Mouse (Mus musculus): ENCODE results near the gene Sdf4. TPM values are rescaled to one million over a fixed set of nuclear protein-coding genes. Genes with fewer than 3 reads are reported as not detected.

The Sdf4 gene
- polyA plus RNA-seq, 1 experiment = 80.5 TPM

- Histone ChIP-seq H3K27me3 (ENCODE audit: control insufficient read depth, insufficient read depth, low read length) (no peaks in the 10 kb centered on the region; the same call in 1 of the 2 replicates), H3K36me3 (ENCODE audit: control insufficient read depth, insufficient read depth, low read length) (no peaks in the 10 kb centered on the region), H3K4me1 (ENCODE audit: control insufficient read depth, insufficient read depth, insufficient read length, low read length) (no peaks in the 10 kb centered on the region), H3K4me3 (ENCODE audit: low read depth, low read length) (no peak overlapping the region), H3K27ac (ENCODE audit: insufficient read depth, low read depth, low read length) (no peak overlapping the region)
- 72% methylated on average over 12 of the region's 12 CpGs for WGBS
- no peak for TF ChIP-seq POLR2A (IDR thresholded peaks at IDR 0.05; ENCODE audit: low read depth, low read length)
- no peak for TF ChIP-seq CTCF (IDR thresholded peaks at IDR 0.05; ENCODE audit: extremely low read depth, insufficient read length, insufficient replicate concordance, low read depth, low read length)
Observed at GRCm38 (mm10) chr4:155981436-155982082, 11.1 kb upstream of the Sdf4 start.

DNA sequence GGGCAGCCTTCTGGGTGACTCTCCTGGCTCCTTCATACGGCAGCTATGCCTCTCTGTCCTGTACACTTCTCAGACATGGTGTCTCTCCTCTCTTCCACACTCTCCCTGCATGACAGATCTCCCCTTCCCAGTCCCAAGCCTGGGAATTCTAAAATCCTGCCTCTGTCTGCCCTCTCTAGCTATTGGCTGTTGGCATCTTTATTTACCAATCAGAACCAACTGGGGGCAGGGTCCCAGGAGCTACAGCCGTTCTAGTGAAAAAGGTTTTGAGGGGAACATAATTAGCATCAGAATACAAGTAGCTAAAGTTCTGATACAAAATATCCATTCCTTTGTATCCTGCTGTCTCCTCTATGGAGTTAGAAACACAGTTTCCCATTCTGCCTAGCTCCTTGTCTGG, 8.9 kb upstream of the Sdf4 start:
- no peaks in the 10 kb centered on the region; the same call in 1 of the 2 replicates for H3K27me3 ChIP-seq (ENCODE audit: control insufficient read depth, insufficient read depth, low read length)
- no peak overlapping the region for H3K27ac ChIP-seq (ENCODE audit: insufficient read depth, low read depth, low read length)
- H3K4me3 ChIP-seq (ENCODE audit: low read depth, low read length) = no peak overlapping the region
- H3K4me1 ChIP-seq (ENCODE audit: control insufficient read depth, insufficient read depth, insufficient read length, low read length) = no peaks in the 10 kb centered on the region
- H3K36me3 ChIP-seq (ENCODE audit: control insufficient read depth, insufficient read depth, low read length) = no peaks in the 10 kb centered on the region
- TF ChIP-seq POLR2A (IDR thresholded peaks at IDR 0.05; ENCODE audit: low read depth, low read length) (no peak), CTCF (IDR thresholded peaks at IDR 0.05; ENCODE audit: extremely low read depth, insufficient read length, insufficient replicate concordance, low read depth, low read length) (no peak)
- WGBS = 24% methylated on average over 2 of the region's 2 CpGs

GRCm38 (mm10) chr4:155991211-155991907, 1.3 kb upstream of the Sdf4 start:
- no peak for TF ChIP-seq POLR2A (IDR thresholded peaks at IDR 0.05; ENCODE audit: low read depth, low read length)
- Histone ChIP-seq H3K4me3 (ENCODE audit: low read depth, low read length) (peak overlapping the region; percentile 75), H3K36me3 (ENCODE audit: control insufficient read depth, insufficient read depth, low read length) (peaks cover 4% of the 10 kb centered on the region), H3K27ac (ENCODE audit: insufficient read depth, low read depth, low read length) (no peak overlapping the region), H3K27me3 (ENCODE audit: control insufficient read depth, insufficient read depth, low read length) (no peaks in the 10 kb centered on the region), H3K4me1 (ENCODE audit: control insufficient read depth, insufficient read depth, insufficient read length, low read length) (peaks cover 10% of the 10 kb centered on the region)
- WGBS = 55% methylated on average over 22 of the region's 22 CpGs

DNA sequence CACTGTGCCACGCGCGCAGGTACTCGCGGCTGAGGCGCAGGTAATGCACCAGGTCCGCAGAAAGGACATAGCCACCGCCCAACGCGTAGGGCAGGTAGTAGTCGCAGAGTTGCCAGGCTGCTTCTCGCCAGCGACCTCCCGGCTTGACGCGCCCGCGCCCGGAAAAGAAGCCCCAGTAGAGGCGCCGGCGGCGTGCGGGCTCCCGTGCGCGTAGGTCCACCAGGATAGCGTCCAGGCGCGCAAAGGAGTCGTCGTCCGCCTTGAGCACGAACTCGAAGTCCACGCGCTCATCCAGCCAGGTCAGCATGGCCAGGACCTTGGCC, 803 bp upstream of the Sdf4 start:
- Histone ChIP-seq H3K4me3 (ENCODE audit: low read depth, low read length) (peak overlapping the region; percentile 75), H3K27ac (ENCODE audit: insufficient read depth, low read depth, low read length) (peak overlapping the region; percentile 78; the same call in 1 of the 2 replicates), H3K4me1 (ENCODE audit: control insufficient read depth, insufficient read depth, insufficient read length, low read length) (peaks cover 10% of the 10 kb centered on the region), H3K36me3 (ENCODE audit: control insufficient read depth, insufficient read depth, low read length) (peaks cover 7% of the 10 kb centered on the region), H3K27me3 (ENCODE audit: control insufficient read depth, insufficient read depth, low read length) (no peaks in the 10 kb centered on the region)
- TF ChIP-seq CTCF (IDR thresholded peaks at IDR 0.05; ENCODE audit: extremely low read depth, insufficient read length, insufficient replicate concordance, low read depth, low read length) = no peak
- no peak for TF ChIP-seq POLR2A (IDR thresholded peaks at IDR 0.05; ENCODE audit: low read depth, low read length)
- WGBS = 11% methylated on average over 37 of the region's 37 CpGs

DNA sequence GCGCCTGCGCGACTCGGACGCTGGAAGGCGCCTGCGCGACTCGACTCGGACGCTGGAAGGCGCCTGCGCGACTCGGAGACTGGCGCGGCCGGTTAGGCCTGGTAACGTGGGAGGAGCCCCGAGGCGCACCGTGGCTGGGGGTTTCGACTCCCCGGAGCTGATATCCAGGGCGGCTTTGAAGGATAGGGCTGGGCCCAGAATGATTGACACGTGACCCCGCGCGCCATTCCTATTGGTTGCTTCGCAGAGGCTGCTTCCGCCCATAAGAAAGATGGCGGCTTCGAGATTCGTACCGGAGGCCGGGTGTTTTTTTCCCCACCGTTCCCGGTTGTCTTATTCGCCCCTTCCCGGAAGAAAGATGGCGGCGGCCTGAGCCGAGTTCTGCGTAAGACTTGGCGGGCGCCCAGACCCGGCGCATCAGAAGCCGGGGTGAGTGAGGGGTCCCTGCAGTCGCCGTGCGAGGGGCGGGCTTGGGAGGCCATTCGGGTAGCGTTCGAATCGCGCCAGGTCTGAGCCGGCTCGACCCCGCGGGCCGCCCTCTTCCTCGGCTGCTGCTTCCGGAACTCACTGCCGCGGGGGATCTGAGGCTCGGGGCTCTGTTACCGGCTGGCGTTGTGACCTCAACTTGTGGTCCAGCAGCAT, 355 bp downstream of the Sdf4 start:
- no peaks in the 10 kb centered on the region for H3K27me3 ChIP-seq (ENCODE audit: control insufficient read depth, insufficient read depth, low read length)
- peaks cover 15% of the 10 kb centered on the region for H3K36me3 ChIP-seq (ENCODE audit: control insufficient read depth, insufficient read depth, low read length)
- under 1% methylated on average over 70 of the region's 70 CpGs for WGBS
- TF ChIP-seq POLR2A (IDR thresholded peaks at IDR 0.05; ENCODE audit: low read depth, low read length) (peak; percentile 24; the same call in 1 of the 2 replicates), CTCF (IDR thresholded peaks at IDR 0.05; ENCODE audit: extremely low read depth, insufficient read length, insufficient replicate concordance, low read depth, low read length) (no peak)
- peak overlapping the region; percentile 98 for H3K4me3 ChIP-seq (ENCODE audit: low read depth, low read length)
- peak overlapping the region; percentile 97 for H3K27ac ChIP-seq (ENCODE audit: insufficient read depth, low read depth, low read length)
- peaks cover 10% of the 10 kb centered on the region for H3K4me1 ChIP-seq (ENCODE audit: control insufficient read depth, insufficient read depth, insufficient read length, low read length)

DNA sequence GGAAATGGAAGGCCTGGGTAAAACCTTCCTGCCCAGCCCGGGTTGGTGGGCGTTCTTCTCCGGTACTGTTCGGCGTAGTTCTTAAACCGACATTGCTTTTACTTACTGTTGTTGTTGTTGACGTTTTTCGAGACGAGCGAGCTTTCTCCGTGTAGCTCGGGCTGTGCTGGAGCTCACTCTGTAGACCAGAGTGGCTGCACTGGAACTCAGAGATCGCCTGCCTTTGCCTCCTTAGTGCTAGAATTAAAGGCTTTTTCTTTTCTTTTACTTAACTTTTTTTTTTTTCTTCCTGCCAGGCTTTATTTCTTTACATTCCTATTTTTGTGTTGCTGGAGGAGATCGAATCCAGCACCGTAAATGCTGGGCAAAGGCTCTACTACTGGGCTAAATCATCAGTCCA, 934 bp downstream of the Sdf4 start:
- peak overlapping the region; percentile 98 for H3K4me3 ChIP-seq (ENCODE audit: low read depth, low read length)
- no peaks in the 10 kb centered on the region for H3K27me3 ChIP-seq (ENCODE audit: control insufficient read depth, insufficient read depth, low read length)
- 1% methylated on average over 15 of the region's 15 CpGs for WGBS
- peak overlapping the region; percentile 97 for H3K27ac ChIP-seq (ENCODE audit: insufficient read depth, low read depth, low read length)
- TF ChIP-seq POLR2A (IDR thresholded peaks at IDR 0.05; ENCODE audit: low read depth, low read length) (no peak), CTCF (IDR thresholded peaks at IDR 0.05; ENCODE audit: extremely low read depth, insufficient read length, insufficient replicate concordance, low read depth, low read length) (no peak)
- peaks cover 20% of the 10 kb centered on the region for H3K36me3 ChIP-seq (ENCODE audit: control insufficient read depth, insufficient read depth, low read length)
- H3K4me1 ChIP-seq (ENCODE audit: control insufficient read depth, insufficient read depth, insufficient read length, low read length) = peaks cover 10% of the 10 kb centered on the region

GRCm38 (mm10) chr4:156004109-156004508, 11.4 kb downstream of the Sdf4 start:
- Histone ChIP-seq H3K36me3 (ENCODE audit: control insufficient read depth, insufficient read depth, low read length) (peaks cover 82% of the 10 kb centered on the region), H3K27ac (ENCODE audit: insufficient read depth, low read depth, low read length) (no peak overlapping the region), H3K4me3 (ENCODE audit: low read depth, low read length) (no peak overlapping the region), H3K27me3 (ENCODE audit: control insufficient read depth, insufficient read depth, low read length) (no peaks in the 10 kb centered on the region), H3K4me1 (ENCODE audit: control insufficient read depth, insufficient read depth, insufficient read length, low read length) (no peaks in the 10 kb centered on the region)
- TF ChIP-seq POLR2A (IDR thresholded peaks at IDR 0.05; ENCODE audit: low read depth, low read length) = no peak
- no peak for TF ChIP-seq CTCF (IDR thresholded peaks at IDR 0.05; ENCODE audit: extremely low read depth, insufficient read length, insufficient replicate concordance, low read depth, low read length)
- WGBS = 87% methylated on average over 3 of the region's 3 CpGs
